Mouse (Mus musculus): Measurements from ENCODE around the gene Ltn1.

DNA sequence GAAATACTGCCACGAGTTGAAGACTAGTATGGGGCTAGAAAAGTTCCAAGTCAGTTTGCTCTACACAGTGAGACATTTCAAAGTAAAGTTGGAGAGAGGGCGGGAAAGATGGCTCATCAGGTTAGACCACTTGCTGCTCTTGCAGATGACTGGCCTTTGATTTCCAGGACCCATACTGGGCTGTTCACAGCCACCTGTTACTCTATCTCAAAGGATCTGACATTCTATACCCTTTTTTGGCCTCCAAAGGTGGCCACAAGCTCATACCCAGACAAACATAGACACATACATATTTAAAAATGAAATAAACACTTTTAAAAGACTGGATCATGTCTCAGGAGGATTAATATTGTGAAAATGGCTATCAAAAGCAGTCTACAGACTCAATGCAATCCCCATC lies 48.0 kb downstream of the Ltn1 start:
- TF ChIP-seq MAFK (IDR thresholded peaks at IDR 0.05; ENCODE audit: insufficient read depth, low read depth, low read length): no peak
- TF ChIP-seq ZNF384 (IDR thresholded peaks at IDR 0.05; ENCODE audit: low read depth, low read length): no peak
